Mouse (Mus musculus): ENCODE results near the gene Nob1.

Nob1 gene

DNA sequence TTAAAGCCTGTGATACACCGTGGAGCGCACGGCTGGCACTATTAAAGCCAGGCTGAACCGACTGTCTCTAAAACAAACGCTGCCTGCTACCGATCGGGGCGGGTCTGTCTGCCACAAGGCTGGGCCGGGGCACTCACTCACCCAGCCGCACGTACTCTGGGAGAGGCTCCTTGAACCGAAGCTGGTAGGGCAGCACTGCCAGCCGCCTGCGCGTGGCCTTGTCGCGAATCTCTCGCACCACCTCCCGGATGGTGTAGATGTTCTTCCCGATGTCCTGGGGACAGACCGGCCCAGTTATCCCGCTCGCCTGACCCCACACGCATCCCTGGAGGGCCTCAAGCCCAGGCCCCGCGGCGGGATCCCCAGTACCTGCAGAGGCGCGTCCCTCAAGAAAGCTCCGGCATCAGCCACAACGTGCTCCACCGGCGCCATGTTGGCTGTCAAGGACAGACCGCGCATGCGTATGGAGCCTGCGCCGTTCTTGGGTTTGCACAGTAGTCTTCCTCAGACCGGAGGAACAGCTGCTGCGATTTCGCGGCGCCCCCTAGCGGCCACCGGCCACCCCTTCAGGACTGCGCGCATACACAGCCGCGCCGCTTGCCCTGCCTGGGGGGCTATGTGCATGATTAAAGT is at the start of gene Nob1:
Gene Nob1 (minus strand): TSS at position 455 of the 633 bp plus-strand sequence.
- peak; percentile 99 for DNase-seq (ENCODE audit: low read depth)

DNA sequence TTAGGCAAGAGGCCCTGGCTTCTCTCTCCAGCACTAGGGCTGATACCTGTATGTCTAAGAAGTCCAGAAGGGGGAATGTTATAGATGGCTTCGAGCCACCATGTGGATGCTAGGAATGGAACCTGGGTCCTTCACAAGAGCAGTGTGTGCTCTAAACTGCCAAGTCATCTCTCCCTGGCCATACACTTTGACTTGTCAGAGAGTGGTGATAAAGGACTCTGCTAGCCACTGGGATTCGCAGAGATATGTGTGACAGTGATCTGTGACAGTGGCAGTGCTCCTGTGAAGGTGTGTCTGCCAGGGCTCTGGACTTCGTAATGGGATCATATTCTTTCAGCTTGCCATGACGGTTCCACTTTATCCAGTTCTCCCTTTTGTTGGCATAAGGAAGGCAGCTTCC is 48.5 kb upstream of the Nob1 start:
- DNase-seq (ENCODE audit: low read depth) = no peak

DNA sequence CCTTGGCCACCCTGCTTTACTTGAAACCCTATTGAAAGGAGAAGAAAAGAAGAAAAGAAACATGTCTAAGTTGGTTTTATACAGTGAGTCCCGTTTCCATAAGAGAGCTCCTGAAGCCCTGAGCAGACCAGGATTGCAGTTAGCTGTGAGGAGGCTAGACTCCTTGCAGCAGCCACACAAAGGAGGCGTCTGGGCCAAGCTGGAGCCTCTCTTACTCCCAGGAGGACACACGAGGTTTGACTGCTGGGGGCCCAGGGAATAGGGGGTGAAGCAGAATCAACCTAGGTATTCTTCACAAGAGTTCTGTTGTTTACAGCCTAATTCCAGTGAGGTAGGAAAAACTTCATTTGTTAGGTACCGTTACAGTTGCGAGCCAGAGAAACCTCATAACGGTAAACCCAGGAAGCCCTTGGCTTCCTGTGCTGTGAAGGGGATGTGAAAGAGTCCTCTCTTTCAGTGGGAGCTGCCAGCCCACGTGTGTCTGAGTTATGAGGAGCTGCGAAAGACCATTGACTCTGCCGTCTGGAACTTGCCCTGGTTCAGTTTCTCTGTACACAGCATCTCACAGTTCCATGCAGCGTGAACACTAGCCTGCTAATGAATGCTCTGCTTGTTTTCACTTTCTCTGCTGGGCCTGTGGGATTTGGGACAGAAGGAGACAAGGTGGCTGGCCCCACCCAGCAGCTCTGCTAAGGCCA is 47.7 kb upstream of the Nob1 start:
- no peak for DNase-seq (ENCODE audit: low read depth)

DNA sequence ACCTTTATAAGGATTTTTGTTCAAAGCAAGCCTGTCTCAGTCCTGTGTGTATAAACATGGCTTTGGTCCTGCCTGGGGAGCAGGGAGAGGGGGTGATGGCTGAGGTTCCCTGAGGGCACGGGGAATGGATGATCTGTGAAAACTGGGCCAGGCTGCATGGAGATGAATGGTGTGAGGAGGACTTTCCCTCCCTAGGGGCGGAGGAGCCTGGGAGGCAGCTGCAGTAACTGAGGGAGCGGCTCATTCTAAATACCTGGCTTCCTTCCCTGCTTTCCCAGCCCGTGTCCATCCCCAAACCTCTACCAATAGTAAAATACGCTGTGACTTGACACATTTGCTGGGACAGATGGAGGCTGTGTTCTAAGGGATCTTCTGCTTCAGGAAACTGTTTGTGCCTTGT is 45.5 kb upstream of the Nob1 start:
- DNase-seq (ENCODE audit: low read depth) = no peak

DNA sequence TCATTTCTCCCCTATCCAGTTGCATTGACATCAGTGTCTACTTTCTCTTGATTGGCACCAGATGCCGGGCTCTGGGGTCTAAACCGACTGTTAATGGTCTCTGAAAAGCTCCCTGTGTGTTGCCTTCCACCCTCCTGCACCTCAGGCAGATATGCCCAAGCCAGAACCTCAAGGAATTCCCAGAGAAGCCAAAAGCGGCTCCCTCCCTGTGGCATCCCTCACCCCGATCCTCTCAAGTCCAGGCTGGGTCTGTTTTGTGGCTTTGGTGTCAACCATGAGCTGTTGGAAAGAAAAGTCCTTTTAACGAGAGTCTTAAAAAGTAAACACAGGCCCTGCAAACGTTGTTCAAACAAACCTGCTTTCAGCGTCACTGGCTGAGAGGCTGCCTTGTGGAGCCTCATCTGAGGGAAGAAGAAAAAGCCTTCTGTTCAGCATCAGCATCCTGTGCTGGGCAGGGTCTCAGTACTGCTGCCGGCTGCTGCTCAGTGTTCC is 44.0 kb upstream of the Nob1 start:
- no peak for DNase-seq (ENCODE audit: low read depth)

DNA sequence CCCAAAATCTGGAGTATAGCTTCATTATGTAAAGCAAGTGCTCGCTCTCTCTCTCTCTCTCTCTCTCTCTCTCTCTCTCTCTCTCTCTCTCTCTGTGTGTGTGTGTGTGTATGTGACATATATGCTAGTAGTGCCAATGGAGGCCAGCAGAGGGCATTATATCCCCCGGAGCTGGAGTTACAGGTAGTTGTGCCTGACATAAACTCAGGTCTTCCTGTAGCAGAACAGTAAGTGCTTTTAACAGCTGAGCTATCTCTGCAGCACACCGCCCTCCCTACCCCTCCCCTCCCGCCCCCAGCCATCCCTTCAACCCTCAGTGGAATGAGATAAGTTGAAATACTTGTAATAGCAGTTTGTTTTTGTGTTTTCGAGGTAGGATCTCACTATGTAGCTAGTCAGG is 41.8 kb upstream of the Nob1 start:
- DNase-seq (ENCODE audit: low read depth) = no peak

DNA sequence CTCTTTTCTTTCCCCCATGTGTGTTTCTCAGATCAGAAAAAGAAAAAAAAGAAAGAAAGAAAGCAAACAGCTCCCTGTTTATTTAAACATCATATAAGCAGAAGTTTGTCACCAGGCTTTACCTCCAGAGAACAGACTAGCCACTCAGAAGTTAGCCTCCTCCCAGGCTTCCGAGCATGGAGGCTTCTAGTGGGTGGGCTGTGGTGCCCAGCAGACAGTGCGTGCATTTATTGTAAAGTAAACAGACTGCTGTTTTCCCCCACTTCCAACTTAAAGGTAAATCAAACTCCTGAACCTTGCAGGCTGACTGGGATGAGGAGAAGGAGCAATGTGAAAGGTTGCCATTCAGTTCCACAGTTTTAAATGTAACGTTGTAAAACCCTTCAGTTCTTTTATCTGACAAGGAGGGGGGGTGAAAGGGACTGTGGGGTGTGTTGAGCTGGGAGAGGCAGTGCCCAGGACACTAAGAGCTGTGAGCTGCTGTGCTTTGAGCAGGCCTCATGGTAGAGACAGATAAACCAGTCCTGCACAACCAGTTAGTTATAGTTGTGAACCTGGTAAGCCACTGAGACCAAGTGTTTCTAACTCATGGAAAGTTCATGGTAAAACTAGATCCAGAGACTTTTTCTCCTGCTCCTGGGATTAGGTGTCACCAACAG is 40.6 kb upstream of the Nob1 start:
- no peak for DNase-seq (ENCODE audit: low read depth)

DNA sequence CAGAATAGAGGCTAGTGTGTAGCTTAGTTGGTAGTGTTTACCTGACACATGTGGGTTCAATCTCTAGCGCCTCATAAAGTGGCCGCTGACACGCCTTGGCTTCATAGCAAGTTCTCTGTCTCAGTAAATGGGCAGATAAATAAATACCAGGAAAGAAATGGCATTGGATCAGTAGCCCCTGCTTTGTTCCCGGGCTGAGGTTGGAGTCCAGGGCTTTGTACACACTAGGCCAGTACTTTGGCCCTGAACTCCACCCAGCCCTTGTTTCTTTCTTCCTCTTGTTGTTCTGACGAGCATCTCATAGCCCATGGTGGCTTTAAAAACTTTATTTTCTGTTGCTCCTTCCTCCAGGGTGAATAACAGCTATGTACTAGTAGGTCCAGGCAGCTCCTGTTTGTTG is 37.6 kb upstream of the Nob1 start:
- DNase-seq (ENCODE audit: low read depth) = no peak

DNA sequence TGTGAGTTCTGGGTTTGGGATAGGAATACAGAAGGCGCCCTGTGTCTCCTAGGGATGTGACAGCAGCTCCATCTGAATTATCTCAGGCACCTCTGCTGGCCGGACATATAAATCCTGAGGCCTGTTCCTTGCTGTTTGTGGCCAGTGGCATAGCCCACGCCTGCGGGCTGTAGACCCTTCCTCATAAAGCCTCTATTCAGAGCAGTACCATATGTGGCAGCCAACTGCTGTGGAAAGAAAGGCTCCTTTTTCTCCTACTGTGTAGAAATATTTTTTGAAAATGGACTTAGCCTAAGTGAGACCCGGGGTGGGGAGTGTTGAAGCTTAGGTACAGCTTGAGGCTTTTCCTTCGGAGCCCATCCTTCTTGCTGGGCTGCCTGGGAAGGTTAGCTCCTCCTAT is 33.4 kb upstream of the Nob1 start:
- DNase-seq (ENCODE audit: low read depth) = no peak

DNA sequence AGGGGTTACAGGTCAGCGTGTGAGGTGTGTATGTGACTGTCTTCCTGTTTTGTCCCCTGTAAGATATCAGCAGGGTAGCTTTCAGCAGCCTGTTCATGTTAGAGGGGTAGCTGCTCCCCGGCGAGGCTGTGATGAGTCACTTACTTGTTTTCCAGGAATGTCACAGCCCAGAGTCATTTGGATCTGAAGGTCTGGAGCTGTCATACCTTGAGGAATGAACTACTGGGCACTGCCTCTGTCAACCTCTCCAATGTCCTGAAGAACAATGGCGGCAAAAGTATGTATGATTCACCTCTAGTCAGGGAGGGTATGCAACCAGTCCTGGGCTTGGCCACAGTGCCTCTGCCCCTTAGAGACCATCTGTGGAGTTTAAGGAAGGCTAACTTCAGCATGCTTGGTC is 32.9 kb upstream of the Nob1 start:
- peak; percentile 39 for DNase-seq (ENCODE audit: low read depth)

DNA sequence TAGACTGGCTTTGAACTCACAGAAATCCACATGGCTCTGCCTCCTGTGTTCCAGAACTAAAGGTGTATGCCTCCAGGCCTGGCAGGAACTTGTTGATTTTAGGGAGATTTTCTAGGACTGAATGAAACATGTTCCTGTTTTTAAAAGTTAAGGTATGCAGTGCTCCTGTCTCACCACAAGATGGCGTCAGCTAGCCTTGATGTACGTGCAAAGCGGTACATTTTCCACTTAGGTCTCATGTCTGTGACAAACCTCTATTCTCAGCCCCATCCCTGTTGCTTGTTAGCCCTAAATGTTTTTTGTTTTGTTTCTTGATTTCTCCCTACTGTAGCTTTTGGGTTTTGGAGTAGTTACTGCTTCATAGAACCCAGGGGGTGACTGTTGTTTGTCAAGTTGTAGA is 30.4 kb upstream of the Nob1 start:
- DNase-seq (ENCODE audit: low read depth) = peak; percentile 84

DNA sequence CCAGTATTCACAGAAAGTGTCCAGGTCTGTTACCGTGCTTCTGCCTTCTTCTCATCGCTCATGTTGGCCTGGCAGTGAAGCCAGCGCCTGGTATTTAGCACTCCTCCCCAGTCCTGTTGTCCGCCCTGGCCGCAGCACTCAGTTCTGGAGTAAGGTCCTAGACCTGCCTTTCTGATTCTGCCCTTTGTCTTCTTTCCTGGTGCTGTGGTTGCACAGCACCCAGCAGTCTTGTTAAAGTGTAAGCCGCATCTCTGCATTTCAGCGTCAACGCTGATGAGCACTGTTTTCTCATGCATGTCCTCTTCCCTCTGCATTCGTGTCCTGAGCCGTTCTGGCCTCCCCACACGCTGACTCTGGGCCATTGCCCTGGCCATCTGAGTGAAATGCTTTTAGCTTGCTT is 28.5 kb upstream of the Nob1 start:
- no peak for DNase-seq (ENCODE audit: low read depth)

DNA sequence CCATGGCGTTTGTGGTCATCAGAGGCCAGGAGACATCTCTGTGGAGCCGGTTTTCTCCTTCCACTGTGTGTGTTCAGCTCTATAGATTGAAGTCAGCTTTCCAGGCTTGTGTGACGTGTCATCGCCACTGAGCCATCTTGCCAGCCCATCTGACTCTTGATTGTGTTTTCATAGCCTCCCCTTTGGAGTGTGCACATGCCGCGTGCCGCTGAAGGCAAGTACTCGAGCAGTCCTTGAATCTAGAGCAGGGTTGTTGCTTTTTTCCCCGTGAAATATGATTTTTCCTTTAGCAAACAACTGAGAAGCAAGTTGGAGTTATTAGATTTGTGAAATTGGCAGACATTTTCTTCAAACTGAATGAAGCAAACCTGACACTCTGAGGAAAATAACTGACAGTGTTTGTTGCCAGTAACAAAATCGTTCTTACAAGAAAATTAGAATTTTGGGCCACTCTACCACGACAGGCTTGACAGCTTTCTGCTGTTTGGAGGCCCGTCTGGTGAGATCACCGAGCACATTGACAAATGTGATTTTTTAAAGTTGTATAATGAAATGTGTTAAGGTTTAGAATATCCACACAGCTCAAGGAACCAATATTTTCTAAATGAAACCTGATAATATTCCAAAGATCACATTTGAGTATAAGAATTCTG is 26.7 kb upstream of the Nob1 start:
- DNase-seq (ENCODE audit: low read depth) = no peak

DNA sequence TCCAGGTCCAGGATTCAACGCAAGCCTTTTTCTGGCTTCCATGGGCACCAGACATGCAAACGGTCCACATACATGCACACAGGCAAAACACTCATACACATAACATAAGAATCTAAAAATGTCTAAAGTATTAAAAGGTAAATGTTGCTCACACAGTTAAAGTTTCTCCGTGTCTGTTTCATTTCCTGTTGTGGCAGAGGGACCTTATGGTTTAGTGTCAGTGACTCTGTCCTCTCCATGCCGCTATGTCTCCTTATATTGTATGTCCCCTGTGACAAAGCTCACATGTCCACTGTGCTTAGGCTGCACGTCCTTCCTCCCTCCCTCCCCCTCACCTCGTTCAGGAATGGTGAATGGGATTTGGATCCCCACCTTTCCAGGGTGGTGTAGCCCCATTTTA is 24.8 kb upstream of the Nob1 start:
- no peak for DNase-seq (ENCODE audit: low read depth)

DNA sequence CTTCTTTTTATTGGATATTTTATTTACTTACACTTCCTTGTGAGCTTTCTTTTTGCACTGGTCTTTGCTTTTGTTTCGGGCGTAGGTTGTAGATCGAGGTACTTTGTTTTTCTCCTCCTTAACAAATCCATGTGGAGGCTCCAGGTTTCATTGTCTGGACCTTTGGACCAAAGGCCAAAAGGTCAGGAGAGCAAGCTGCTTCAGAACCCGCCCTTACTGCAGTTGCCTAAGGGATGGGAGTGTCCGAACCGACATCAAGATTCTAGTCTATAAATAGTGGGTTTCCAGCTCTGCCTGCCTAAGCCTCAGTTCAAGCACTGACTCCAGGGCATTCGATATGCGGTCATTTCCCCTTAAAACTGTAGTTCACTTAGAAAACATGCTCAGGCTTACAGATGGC is 24.3 kb upstream of the Nob1 start:
- DNase-seq (ENCODE audit: low read depth) = no peak

DNA sequence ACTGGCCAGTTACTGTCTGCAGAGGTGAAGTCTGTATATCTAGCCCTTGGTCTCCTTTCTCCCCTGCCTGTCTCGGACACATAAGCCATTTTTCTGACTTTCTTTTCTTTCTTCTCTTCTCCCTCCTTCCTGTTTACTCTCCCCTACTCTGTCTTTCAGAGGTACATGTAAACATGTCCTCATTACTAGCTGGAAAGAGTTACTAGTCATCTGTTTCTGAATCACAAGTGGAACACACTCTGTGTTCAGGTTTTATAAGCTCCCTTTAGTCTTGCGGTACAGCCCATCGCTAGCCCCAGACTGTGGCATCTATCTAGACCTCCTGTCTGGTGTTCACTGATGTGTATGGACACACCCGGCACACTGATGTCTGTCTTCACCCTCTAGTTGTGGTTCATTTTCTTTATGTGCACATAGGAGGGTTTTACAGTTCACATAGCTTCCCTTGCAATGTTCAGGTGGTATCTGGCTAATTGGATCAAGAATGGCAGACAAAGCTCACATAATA is 23.6 kb upstream of the Nob1 start:
- no peak for DNase-seq (ENCODE audit: low read depth)

DNA sequence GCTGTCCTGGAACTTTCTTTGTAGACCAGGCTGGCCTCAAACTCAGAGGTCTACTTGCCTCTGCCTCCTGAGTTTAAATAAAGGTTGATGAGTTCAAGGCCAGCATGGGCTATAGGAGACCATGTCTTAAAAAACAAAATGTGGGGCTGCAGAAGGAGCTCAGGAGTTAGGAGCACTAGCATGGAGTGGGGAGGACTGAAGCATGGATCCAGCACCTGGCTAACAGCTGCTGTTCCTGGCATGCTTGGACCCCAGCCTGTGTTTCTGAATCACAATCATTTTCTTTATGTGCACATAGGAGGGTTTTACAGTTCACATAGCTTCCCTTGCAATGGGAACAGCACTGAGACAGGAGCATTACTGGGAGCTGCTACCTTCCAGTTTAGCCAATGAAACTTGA is 22.9 kb upstream of the Nob1 start:
- DNase-seq (ENCODE audit: low read depth) = peak; percentile 29

DNA sequence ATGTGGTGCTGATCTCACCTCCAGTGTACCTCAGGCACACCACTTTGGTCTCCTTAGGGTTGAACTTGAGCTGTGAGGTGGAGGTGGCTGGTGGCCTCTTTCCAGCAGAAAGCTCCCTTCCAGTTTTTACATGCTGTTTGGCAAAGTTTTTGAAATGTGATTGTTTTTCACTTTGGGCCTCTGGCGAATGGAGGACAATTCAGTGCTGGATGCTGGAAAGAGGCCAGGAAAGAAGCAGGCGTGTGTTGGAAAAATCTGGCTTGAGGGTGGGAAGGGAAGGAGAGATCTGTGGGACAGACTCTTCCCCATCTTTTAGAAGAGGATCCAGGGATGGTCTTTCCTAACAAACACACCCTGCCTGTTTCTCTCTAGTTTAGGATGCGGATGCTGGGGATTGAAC is 19.8 kb upstream of the Nob1 start:
- DNase-seq (ENCODE audit: low read depth) = peak; percentile 31

DNA sequence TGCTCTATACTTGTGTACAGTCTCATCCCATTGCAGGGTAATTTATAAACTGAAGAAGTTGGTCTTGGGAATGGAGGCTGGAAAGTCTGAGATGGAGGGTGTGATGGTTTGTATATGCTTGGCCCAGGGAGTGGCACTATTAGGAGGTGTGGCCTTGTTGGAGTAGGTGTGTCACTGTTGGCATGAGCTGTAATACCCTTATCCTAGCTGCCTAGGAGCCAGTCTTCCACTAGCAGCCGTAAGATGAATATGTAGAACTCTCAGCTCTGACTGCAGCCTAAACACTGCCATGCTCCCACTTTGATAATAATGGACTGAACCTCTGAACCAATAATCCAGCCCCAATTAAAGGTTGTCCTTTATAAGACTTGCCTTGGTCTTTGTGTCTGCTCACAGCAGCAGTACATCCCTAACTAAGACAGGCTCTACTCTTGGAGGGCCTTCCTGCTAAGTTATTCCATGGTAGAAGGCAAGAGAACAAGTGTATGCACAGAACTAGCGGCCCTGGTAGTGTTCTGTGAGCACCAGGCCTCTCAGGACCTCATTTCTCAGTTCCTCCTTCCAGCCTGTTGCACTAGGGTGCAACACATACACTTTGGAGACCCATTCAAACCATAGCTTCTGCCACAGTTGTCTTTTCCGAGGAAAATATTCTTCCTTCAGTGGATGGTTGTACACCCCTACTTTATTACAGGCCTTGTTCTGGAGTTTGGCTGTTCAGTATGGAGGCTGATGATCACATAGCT is 15.2 kb upstream of the Nob1 start:
- DNase-seq (ENCODE audit: low read depth) = no peak

DNA sequence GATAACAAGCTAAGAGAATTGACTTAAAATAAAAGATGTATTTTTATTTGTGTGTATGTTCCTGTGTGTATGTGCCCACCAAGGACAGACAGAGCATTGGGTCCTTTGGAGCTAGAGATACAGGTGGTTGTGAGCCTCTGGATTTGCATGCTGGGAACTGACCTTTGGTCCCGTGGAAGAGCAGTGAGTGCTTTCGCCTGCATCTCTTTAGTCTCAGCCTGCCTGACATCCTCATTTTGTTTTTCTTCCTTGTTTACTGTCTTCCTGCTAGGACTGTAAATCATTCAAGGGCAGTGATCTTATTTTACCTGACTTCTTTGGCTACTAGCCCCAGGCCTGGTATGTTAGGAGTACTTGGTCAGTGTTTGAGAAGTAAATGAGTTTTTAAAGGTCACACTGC is 12.9 kb upstream of the Nob1 start:
- no peak for DNase-seq (ENCODE audit: low read depth)

DNA sequence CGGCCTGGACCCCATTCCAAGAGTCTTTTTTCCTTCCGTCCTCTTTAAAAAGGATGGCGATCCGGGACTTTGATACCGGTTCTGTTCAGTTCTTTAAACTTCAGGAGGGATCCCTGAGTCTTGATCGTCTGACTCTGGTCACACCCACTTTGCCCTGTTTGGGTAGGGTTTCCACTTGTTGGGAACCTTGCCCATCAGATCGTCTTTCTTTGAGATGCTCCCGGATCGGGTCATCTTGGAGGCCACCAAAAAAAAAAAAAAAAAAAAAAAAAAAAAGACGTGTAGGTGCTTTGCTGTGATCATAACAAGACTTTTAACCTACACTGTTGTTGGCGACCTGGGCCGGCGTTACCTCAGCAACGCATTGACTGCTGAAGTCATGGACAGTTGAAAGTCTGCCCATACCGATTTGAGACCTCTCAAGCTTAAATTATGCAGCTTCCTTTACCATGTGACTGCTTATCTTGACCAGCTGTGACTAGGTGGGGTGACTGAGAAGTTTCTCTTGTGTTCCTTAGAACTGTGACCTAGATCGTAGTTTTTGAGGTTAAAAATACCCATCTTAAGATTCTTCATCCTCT is 12.1 kb upstream of the Nob1 start:
- DNase-seq (ENCODE audit: low read depth) = peak; percentile 73
